ENCODE assay signal across 8 mouse cellular contexts in the genomic region with DNA sequence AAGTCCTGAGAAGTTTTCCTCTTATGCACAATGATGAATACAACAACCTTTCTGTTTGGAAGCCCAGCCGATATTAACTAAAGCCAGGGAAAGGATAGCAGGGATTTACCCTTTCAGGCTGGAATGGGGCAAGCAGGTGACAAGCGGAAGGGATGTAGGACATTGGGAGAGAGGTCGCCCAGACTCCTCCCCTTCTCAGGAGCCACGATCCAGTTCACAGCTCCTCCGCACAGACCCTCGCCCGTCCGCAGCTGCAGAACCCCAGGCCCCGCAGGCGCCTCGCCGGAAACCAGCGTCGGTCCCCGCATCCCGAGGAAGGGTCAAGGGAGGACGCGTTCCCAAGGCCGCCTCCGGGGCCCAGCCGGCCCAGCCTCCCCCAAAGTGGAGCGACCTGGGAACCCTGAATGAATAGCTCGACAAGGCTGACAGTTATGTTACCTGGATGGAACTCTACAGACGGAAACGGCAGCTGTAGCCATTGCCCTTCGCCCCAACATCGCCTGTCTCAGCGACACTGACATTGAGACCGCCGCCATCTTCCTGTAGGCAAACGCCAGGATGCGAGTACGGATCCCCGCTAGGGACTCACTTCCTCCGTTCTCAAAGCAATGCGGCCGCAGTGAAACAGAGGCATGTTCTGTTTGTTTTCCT. TPM values are rescaled to one million over a fixed set of nuclear protein-coding genes. Genes with fewer than 3 reads are reported as not detected.
A peak's percentile ranks its signal among the peaks of the same experiment; 100 is the strongest.
DNase-seq lines count a peak whose midpoint lies in the region; ATAC-seq and TF ChIP-seq lines count a peak whose summit lies in the region.

No protein-coding gene starts in this region.

- peaks cover 7% of the 10 kb centered on the region; the same call in 1 of the 2 replicates for H3K36me3 ChIP-seq in heart, embryonic 10.5 days
- H3K36me3 ChIP-seq in kidney, embryonic 15.5 days: peaks cover 9% of the 10 kb centered on the region

- peak overlapping the region; percentile 79 for H3K9ac ChIP-seq in kidney, embryonic 15.5 days

- peak overlapping the region; percentile 96 for H3K4me3 ChIP-seq in bone marrow macrophage, adult 2 months (ENCODE audit: insufficient read depth, low read length)
- H3K4me3 ChIP-seq in embryonic fibroblast, embryonic 13.5 days (ENCODE audit: insufficient read depth, low read length): peak overlapping the region; percentile 94
- peak overlapping the region; percentile 91 for H3K4me3 ChIP-seq in heart, embryonic 10.5 days
- H3K4me3 ChIP-seq in kidney, embryonic 15.5 days (replicated peaks): peak overlapping the region; percentile 96

- no peaks in the 10 kb centered on the region for H3K27me3 ChIP-seq in heart, embryonic 10.5 days (ENCODE audit: insufficient read depth, poor library complexity, severe bottlenecking)
- H3K27me3 ChIP-seq in kidney, embryonic 15.5 days: no peaks in the 10 kb centered on the region

- H3K9me3 ChIP-seq in heart, embryonic 10.5 days: no peaks in the 10 kb centered on the region
- no peaks in the 10 kb centered on the region for H3K9me3 ChIP-seq in kidney, embryonic 15.5 days (replicated peaks)

- DNase-seq in A20 (ENCODE audit: low read depth, low spot score) (peak; percentile 90), liver (peak; percentile 89)
- peak; percentile 92 for DNase-seq in heart, embryonic 10.5 days (ENCODE audit: low spot score)
- DNase-seq in spleen, postnatal 4 days (ENCODE audit: low spot score in 2 of 2): peak; percentile 89 to 97

- H3K27ac ChIP-seq in bone marrow macrophage, adult 2 months (ENCODE audit: insufficient read depth, low read depth, low read length): no peak overlapping the region
- H3K27ac ChIP-seq in embryonic fibroblast, embryonic 13.5 days (ENCODE audit: insufficient read depth, low read length): no peak overlapping the region
- H3K27ac ChIP-seq in heart, embryonic 10.5 days: peak overlapping the region; percentile 97
- peak overlapping the region; percentile 86 for H3K27ac ChIP-seq in kidney, embryonic 15.5 days

- peak; percentile 92 for ATAC-seq in kidney, embryonic 15.5 days (replicated peaks; ENCODE audit: low FRiP score)
- peak; percentile 98 for ATAC-seq in monocyte, adult 5-6 weeks (replicated peaks; ENCODE audit: insufficient number of reproducible peaks, low FRiP score, low TSS enrichment, poor library complexity, severe bottlenecking)

- peaks cover 6% of the 10 kb centered on the region; the same call in 1 of the 2 replicates for H3K4me1 ChIP-seq in bone marrow macrophage, adult 2 months (ENCODE audit: control insufficient read depth, insufficient read depth, low read length)
- no peaks in the 10 kb centered on the region; the same call in 1 of the 2 replicates for H3K4me1 ChIP-seq in embryonic fibroblast, embryonic 13.5 days (ENCODE audit: control insufficient read depth, insufficient read depth, low read length)
- peaks cover 5% of the 10 kb centered on the region for H3K4me1 ChIP-seq in heart, embryonic 10.5 days
- peaks cover 10% of the 10 kb centered on the region for H3K4me1 ChIP-seq in kidney, embryonic 15.5 days

- 0 out of 2 replicates have a peak, but pooled peaks have one; percentile 56 for TF ChIP-seq POLR2A in bone marrow macrophage, adult 2 months (IDR thresholded peaks at IDR 0.05; ENCODE audit: borderline replicate concordance, low read depth, low read length)
- peak; percentile 95 for TF ChIP-seq POLR2A in embryonic fibroblast, embryonic 13.5 days (IDR thresholded peaks at IDR 0.05; ENCODE audit: low read depth, low read length)

- TF ChIP-seq CTCF in bone marrow macrophage, adult 2 months (IDR thresholded peaks at IDR 0.05; ENCODE audit: low read depth, low read length): no peak
- TF ChIP-seq CTCF in embryonic fibroblast, embryonic 13.5 days (IDR thresholded peaks at IDR 0.05; ENCODE audit: borderline replicate concordance, insufficient read depth, low read length): no peak

- H3K4me2 ChIP-seq in kidney, embryonic 15.5 days: peak overlapping the region; percentile 72

- WGBS in heart, embryonic 10.5 days: under 1% methylated on average over 37 of the region's 37 CpGs
- under 1% methylated on average over 37 of the region's 37 CpGs for WGBS in kidney, embryonic 15.5 days

RNA-seq across cellular contexts. Expression of a gene that starts 0.4 kb away (rescaled TPM):
- 68.5 and 89.1 TPM in 2 replicates for polyA plus RNA-seq in bone marrow macrophage, adult 2 months (2012; ENCODE audit: insufficient read depth, insufficient read length, missing spikeins)
- polyA plus RNA-seq in embryonic fibroblast, embryonic 13.5 days (2011; ENCODE audit: insufficient read length, low read depth, missing spikeins): 106 and 116 TPM in 2 replicates
- 318 and 348 TPM in 2 replicates for polyA plus RNA-seq in heart, embryonic 10.5 days (2016; fragmentation: Nextera tagmentation; extraction: Ambion mirVana)
- polyA plus RNA-seq in kidney, embryonic 15.5 days (2015; fragmentation: Nextera tagmentation; extraction: Ambion mirVana): 298 and 325 TPM in 2 replicates
- total RNA-seq in monocyte, adult 5-6 weeks (2017): 131 to 195 TPM (median 148 TPM) in 3 replicates

Comparison
In these comparisons a context has a peak if more than half of its experiments do, and no peak if none do; other contexts are left out.
1. H3K27ac ChIP-seq: peak in heart, embryonic 10.5 days (single experiment) and kidney, embryonic 15.5 days (single experiment); none in bone marrow macrophage, adult 2 months (single experiment) and embryonic fibroblast, embryonic 13.5 days (single experiment).
2. Peak in every context shown above with its lines, with median percentiles within 50 percentile points of each other: DNase-seq and H3K4me3 ChIP-seq.